12 mouse cellular contexts compared by ENCODE assay signal in the genomic region with DNA sequence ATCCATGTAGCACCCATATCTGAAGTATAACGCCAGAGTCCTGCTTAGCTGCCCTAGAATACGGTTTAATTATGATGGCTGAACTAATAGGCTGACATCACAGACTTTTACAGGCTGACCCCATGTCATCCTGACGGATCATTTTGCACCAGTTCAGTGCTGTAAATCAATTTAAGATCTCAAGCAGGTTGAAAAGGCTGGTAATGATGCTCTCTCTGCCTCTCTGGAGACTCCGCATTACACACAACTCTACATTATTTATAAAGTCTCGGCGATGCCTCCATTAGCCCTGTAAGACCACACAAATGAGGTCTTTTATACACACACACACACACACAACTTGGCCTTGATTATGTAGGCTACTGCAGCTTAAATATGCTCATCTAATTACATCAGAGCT. TPM values are rescaled to one million over a fixed set of nuclear protein-coding genes. Genes with fewer than 3 reads are reported as not detected.
DNase-seq lines count a peak whose midpoint lies in the region; ATAC-seq lines count a peak whose summit lies in the region.
"Had no signal": no experiment of that assay in that cellular context is flagged by ENCODE, and none has a peak within 500 bp of the region (broad histone marks: within the 10 kb centered on the region; RNA-seq: fewer than 3 reads in every experiment).

No protein-coding gene starts in this region.

- no peaks in the 10 kb centered on the region for H3K36me3 ChIP-seq in embryonic facial prominence, embryonic 12.5 days
- no peaks in the 10 kb centered on the region for H3K36me3 ChIP-seq in hindbrain, embryonic 13.5 days
- H3K36me3 ChIP-seq in midbrain, embryonic 15.5 days (replicated peaks) = no peaks in the 10 kb centered on the region
- no peaks in the 10 kb centered on the region for H3K36me3 ChIP-seq in heart, embryonic 10.5 days

- ATAC-seq in embryonic facial prominence, embryonic 12.5 days (ENCODE audit: insufficient number of reproducible peaks, insufficient read depth, low FRiP score, low TSS enrichment) = no peak
- no peak for ATAC-seq in hindbrain, embryonic 13.5 days (ENCODE audit: low FRiP score)
- ATAC-seq in midbrain, embryonic 15.5 days (replicated peaks) = no peak

- peak; percentile 33 for DNase-seq in embryo, embryonic 10.5 days (ENCODE audit: low spot score)
- no peak for DNase-seq in embryo, embryonic 9.5 days (ENCODE audit: extremely low spot score)
- DNase-seq in spleen, postnatal 36 days (ENCODE audit: low spot score in 2 of 2) = no peak
- DNase-seq in heart, embryonic 10.5 days (ENCODE audit: low spot score) = no peak
- no peak for DNase-seq in heart, postnatal 14 days
- DNase-seq: adrenal gland, postnatal 36 days; cerebellum, postnatal 36 days; kidney, adult 11 months; lung, postnatal 14 days had no signal

- no peak overlapping the region for H3K27ac ChIP-seq in embryonic facial prominence, embryonic 12.5 days
- H3K27ac ChIP-seq in hindbrain, embryonic 13.5 days = peak overlapping the region; percentile 99
- peak overlapping the region; percentile 69 for H3K27ac ChIP-seq in midbrain, embryonic 15.5 days
- no peak overlapping the region for H3K27ac ChIP-seq in heart, embryonic 10.5 days

- H3K4me1 ChIP-seq in embryonic facial prominence, embryonic 12.5 days = peaks cover 33% of the 10 kb centered on the region
- H3K4me1 ChIP-seq in hindbrain, embryonic 13.5 days (replicated peaks) = peaks cover 61% of the 10 kb centered on the region
- peaks cover 51% of the 10 kb centered on the region for H3K4me1 ChIP-seq in midbrain, embryonic 15.5 days
- H3K4me1 ChIP-seq in heart, embryonic 10.5 days = peaks cover 32% of the 10 kb centered on the region

- WGBS in embryonic facial prominence, embryonic 12.5 days = 65% methylated on average over 6 of the region's 6 CpGs
- 36% methylated on average over 6 of the region's 6 CpGs for WGBS in hindbrain, embryonic 13.5 days
- WGBS in midbrain, embryonic 15.5 days = 28% methylated on average over 6 of the region's 6 CpGs
- WGBS in heart, embryonic 10.5 days = 90% methylated on average over 6 of the region's 6 CpGs

- intact Hi-C loops in heart, postnatal 14 days (cut with DNase I) = loop anchor here (5.0 to 10.0 kb wide), 4 partner anchors 35 to 372 kb away; a partner anchor contains a TSS

- no peaks in the 10 kb centered on the region for H3K27me3 ChIP-seq in embryonic facial prominence, embryonic 12.5 days
- no peaks in the 10 kb centered on the region for H3K27me3 ChIP-seq in hindbrain, embryonic 13.5 days
- H3K27me3 ChIP-seq in midbrain, embryonic 15.5 days (replicated peaks) = no peaks in the 10 kb centered on the region
- no peaks in the 10 kb centered on the region for H3K27me3 ChIP-seq in heart, embryonic 10.5 days (ENCODE audit: insufficient read depth, poor library complexity, severe bottlenecking)

- H3K4me2 ChIP-seq in embryonic facial prominence, embryonic 12.5 days (replicated peaks) = peak overlapping the region; percentile 67
- peak overlapping the region; percentile 78 for H3K4me2 ChIP-seq in hindbrain, embryonic 13.5 days
- H3K4me2 ChIP-seq in midbrain, embryonic 15.5 days = peak overlapping the region; percentile 56

- no peaks in the 10 kb centered on the region for H3K9me3 ChIP-seq in embryonic facial prominence, embryonic 12.5 days
- no peaks in the 10 kb centered on the region for H3K9me3 ChIP-seq in hindbrain, embryonic 13.5 days
- no peaks in the 10 kb centered on the region for H3K9me3 ChIP-seq in midbrain, embryonic 15.5 days
- no peaks in the 10 kb centered on the region for H3K9me3 ChIP-seq in heart, embryonic 10.5 days

- H3K9ac ChIP-seq in embryonic facial prominence, embryonic 12.5 days = no peak overlapping the region
- peak overlapping the region; percentile 99 for H3K9ac ChIP-seq in hindbrain, embryonic 13.5 days
- H3K9ac ChIP-seq in midbrain, embryonic 15.5 days = peak overlapping the region; percentile 93

- H3K4me3 ChIP-seq in embryonic facial prominence, embryonic 12.5 days = no peak overlapping the region
- peak overlapping the region; percentile 82 for H3K4me3 ChIP-seq in hindbrain, embryonic 13.5 days
- H3K4me3 ChIP-seq in midbrain, embryonic 15.5 days = peak overlapping the region; percentile 96
- no peak overlapping the region for H3K4me3 ChIP-seq in heart, embryonic 10.5 days

RNA-seq across cellular contexts. Expression of a gene that starts 2.4 kb away (rescaled TPM):
- 57.5 and 64.8 TPM in 2 replicates for polyA plus RNA-seq in embryonic facial prominence, embryonic 12.5 days (2016; fragmentation: Nextera tagmentation; extraction: Ambion mirVana)
- 64.2 and 65.6 TPM in 2 replicates for polyA plus RNA-seq in hindbrain, embryonic 13.5 days (2015; fragmentation: Nextera tagmentation; extraction: Ambion mirVana)
- 64.4 and 65.9 TPM in 2 replicates for polyA plus RNA-seq in midbrain, embryonic 15.5 days (2015; fragmentation: Nextera tagmentation; extraction: Ambion mirVana)
- polyA plus RNA-seq in heart, embryonic 10.5 days (2016; fragmentation: Nextera tagmentation; extraction: Ambion mirVana) = 20.1 and 32.1 TPM in 2 replicates
- total RNA-seq in heart, postnatal 14 days (2021) = 10 to 100 TPM; 24.3 to 24.6 TPM

Comparison
In these comparisons a context has a peak if more than half of its experiments do, and no peak if none do; other contexts are left out.
1. H3K27ac ChIP-seq: peak in hindbrain, embryonic 13.5 days (single experiment) and midbrain, embryonic 15.5 days (single experiment); none in embryonic facial prominence, embryonic 12.5 days (single experiment) and heart, embryonic 10.5 days (single experiment).
2. H3K4me3 ChIP-seq: peak in hindbrain, embryonic 13.5 days (single experiment) and midbrain, embryonic 15.5 days (single experiment); none in embryonic facial prominence, embryonic 12.5 days (single experiment) and heart, embryonic 10.5 days (single experiment).
3. Peak in every context shown above with its lines, with median percentiles within 50 percentile points of each other: H3K4me2 ChIP-seq.